ENCODE assay signal across 26 mouse cellular contexts in the genomic region with DNA sequence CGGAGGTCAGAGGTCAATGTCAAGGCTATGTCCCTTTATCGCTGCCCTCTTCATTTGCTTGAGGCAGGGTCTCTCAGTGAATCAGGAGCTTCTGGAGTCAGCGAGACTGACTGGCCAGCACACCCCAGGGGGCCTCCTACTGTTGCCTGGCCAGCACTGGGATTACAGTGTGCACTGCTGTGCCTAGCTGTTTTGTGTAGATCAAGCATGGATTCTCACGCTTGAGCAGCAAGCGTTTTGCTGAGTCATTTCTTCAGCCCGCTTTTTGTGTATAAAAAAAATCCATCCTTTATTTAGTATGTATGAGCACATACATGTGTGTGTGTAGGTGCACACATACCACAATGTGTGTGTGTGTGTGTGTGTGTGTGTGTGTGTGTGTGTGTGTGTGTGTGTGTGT. TPM values are rescaled to one million over a fixed set of nuclear protein-coding genes. Genes with fewer than 3 reads are reported as not detected.
"Had no signal": no experiment of that assay in that cellular context is flagged by ENCODE, and none has a peak within 500 bp of the region (broad histone marks: within the 10 kb centered on the region; RNA-seq: fewer than 3 reads in every experiment).

No protein-coding gene starts in this region.

- H3K4me3 ChIP-seq: limb, embryonic 12.5 days; limb, embryonic 15.5 days; midbrain, embryonic 12.5 days; midbrain, embryonic 15.5 days; myocyte; neural tube, embryonic 13.5 days had no signal

- H3K9ac ChIP-seq: limb, embryonic 12.5 days; limb, embryonic 15.5 days; liver, embryonic 14.5 days; liver, postnatal 0 days; lung, embryonic 14.5 days; midbrain, embryonic 12.5 days; midbrain, embryonic 15.5 days; neural tube, embryonic 13.5 days had no signal

- H3K27ac ChIP-seq: kidney, postnatal 0 days; limb, embryonic 12.5 days; limb, embryonic 15.5 days; liver, embryonic 14.5 days; midbrain, embryonic 12.5 days; midbrain, embryonic 15.5 days; neural tube, embryonic 13.5 days had no signal

- H3K4me1 ChIP-seq: limb, embryonic 12.5 days; midbrain, embryonic 12.5 days; midbrain, embryonic 15.5 days; neural tube, embryonic 13.5 days had no signal

- H3K9me3 ChIP-seq: limb, embryonic 12.5 days; limb, embryonic 15.5 days; midbrain, embryonic 12.5 days; midbrain, embryonic 15.5 days; neural tube, embryonic 13.5 days had no signal

- H3K36me3 ChIP-seq: limb, embryonic 12.5 days; limb, embryonic 15.5 days; midbrain, embryonic 12.5 days; midbrain, embryonic 15.5 days had no signal

- DNase-seq: kidney, adult 2 months; kidney, postnatal 25 days; left cerebral cortex, postnatal 4 days; liver, postnatal 0 days; lung, embryonic 14.5 days; lung, postnatal 10 days; lung, postnatal 4 days; thymus, adult 18-20 months; thymus, postnatal 36 days had no signal

- ATAC-seq: liver, postnatal 0 days; midbrain, embryonic 15.5 days had no signal

- H3K4me2 ChIP-seq: limb, embryonic 12.5 days; limb, embryonic 15.5 days; liver, embryonic 11.5 days; lung, embryonic 14.5 days; midbrain, embryonic 12.5 days; midbrain, embryonic 15.5 days; neural tube, embryonic 13.5 days had no signal

RNA-seq across cellular contexts. Expression of a gene that starts 32.0 kb away (rescaled TPM):
- total RNA-seq: layer of hippocampus, adult 8-10 months; layer of hippocampus, postnatal 10 days; left cerebral cortex, adult 8-10 months; left cerebral cortex, postnatal 14 days; left cerebral cortex, postnatal 4 days; megakaryocyte progenitor cell, adult 5-6 weeks; megakaryocyte-erythroid progenitor cell, adult 5-6 weeks; monocyte, adult 5-6 weeks had no signal
- polyA plus RNA-seq: kidney, adult 2 months; limb, embryonic 12.5 days; liver, postnatal 0 days; midbrain, embryonic 15.5 days; neural tube, embryonic 13.5 days; small intestine, adult 2 months had no signal

RNA-seq across cellular contexts. Expression of a gene that starts 51.7 kb away (rescaled TPM):
- total RNA-seq: monocyte, adult 5-6 weeks had no signal

RNA-seq across cellular contexts. Expression of a gene that starts 58.3 kb away (rescaled TPM):
- total RNA-seq: monocyte, adult 5-6 weeks had no signal
